Mouse (Mus musculus) lung, postnatal 0 days (tissue): Measurements from ENCODE around the gene Zfp462.

ENCODE experiments used
- CTCF ChIP-seq: IDR thresholded peaks from 2 replicates; pipeline ENCODE4 v1.5.1; 2016; ENCODE audit warnings: antibody characterized with exemption, mild to moderate bottlenecking
- EP300 ChIP-seq: IDR thresholded peaks from 2 replicates; pipeline ENCODE4 v1.6.1; 2016; ENCODE audit warnings: antibody characterized with exemption, mild to moderate bottlenecking, control low read depth

GRCm38 (mm10) chr4:55102382-55102781 is 157.5 kb downstream of the Zfp462 start:
- TF ChIP-seq EP300, result no peak
- TF ChIP-seq CTCF, result no peak
